Mouse (Mus musculus) midbrain, embryonic 12.5 days (tissue): ENCODE measurements around the gene Mapre3. TPM values are rescaled to one million over a fixed set of nuclear protein-coding genes. Genes with fewer than 3 reads are reported as not detected.

ENCODE experiments used
- ATAC-seq: fragments of 200-750 bp; cut with Nextera tagmentation; 2 replicates; pipeline ENCODE4 v1.8.0; 2017; ENCODE audit warnings: low read depth, moderate TSS enrichment, moderate library complexity; ENCODE audit not compliant: low FRiP score
- H3K27ac ChIP-seq: fragments of 300-500 bp; sonication (generic); replicated peaks from 2 replicates; pipeline ENCODE4 v1.5.1; 2016; ENCODE audit warnings: mild to moderate bottlenecking
- H3K27me3 ChIP-seq: fragments of 300-500 bp; sonication (generic); 2 replicates; pipeline ENCODE4 v1.6.1; 2016; ENCODE audit warnings: mild to moderate bottlenecking
- H3K36me3 ChIP-seq: fragments of 300-500 bp; sonication (generic); 2 replicates; pipeline ENCODE4 v1.6.1; 2016
- H3K4me1 ChIP-seq: fragments of 300-500 bp; sonication (generic); 2 replicates; pipeline ENCODE4 v1.6.1; 2016
- H3K4me2 ChIP-seq: fragments of 300-500 bp; sonication (generic); replicated peaks from 2 replicates; pipeline ENCODE4 v1.6.1; 2016; ENCODE audit warnings: mild to moderate bottlenecking, moderate library complexity
- H3K4me3 ChIP-seq: fragments of 300-500 bp; sonication (generic); 2 replicates; pipeline ENCODE4 v1.5.1; 2016; ENCODE audit warnings: mild to moderate bottlenecking
- H3K9ac ChIP-seq: fragments of 300-500 bp; sonication (generic); replicated peaks from 2 replicates; pipeline ENCODE4 v1.6.1; 2016; ENCODE audit warnings: mild to moderate bottlenecking, moderate library complexity
- H3K9me3 ChIP-seq: fragments of 300-500 bp; sonication (generic); 2 replicates; pipeline ENCODE4 v1.6.1; 2016; ENCODE audit warnings: mild to moderate bottlenecking
- whole genome bisulfite sequencing: fragments of 180-500 bp; shearing (Covaris S2); methylation state at CpG from one replicate; pipeline ENCODE4 v1.1.7; 2016; 5-methylcytosine and 5-hydroxymethylcytosine counted together
- polyA plus RNA-seq: library from polyadenylated mRNA; unstranded; fragments of >200 nt; fragmentation: Nextera tagmentation; extraction: Ambion mirVana; gene quantifications from 2 replicates; pipeline ENCODE4 v1.2.1, GENCODE M21; 2016

Gene Mapre3
- polyA plus RNA-seq, 1 experiment from 2014 or later = 77.7 TPM

DNA sequence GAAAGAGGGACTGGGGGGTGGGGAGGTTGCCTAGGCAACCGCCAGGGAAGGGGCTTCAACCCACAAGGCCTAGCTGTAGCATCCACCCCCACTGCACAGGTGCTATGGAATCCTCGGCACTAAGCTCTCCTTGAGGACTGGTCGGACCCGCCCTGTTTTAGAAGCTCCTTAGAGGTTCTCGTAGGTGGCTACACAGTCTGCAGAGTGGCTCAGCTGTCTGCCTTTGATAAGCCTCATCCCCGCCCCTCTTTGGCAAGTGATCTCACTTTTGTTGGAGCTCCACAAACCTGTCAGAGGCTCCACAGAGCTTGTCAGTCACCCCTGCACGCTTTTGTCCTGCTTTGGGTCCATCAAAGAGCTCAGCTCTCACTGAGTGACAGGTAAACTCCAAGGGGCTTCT lies 17.0 kb upstream of the Mapre3 start:
- Histone ChIP-seq H3K27me3 (no peaks in the 10 kb centered on the region), H3K4me3 (no peak overlapping the region), H3K27ac (0 out of 2 replicates have a peak overlapping the region, but pooled peaks have one; percentile 22), H3K4me2 (no peak overlapping the region), H3K9me3 (no peaks in the 10 kb centered on the region), H3K4me1 (peaks cover 16% of the 10 kb centered on the region), H3K9ac (no peak overlapping the region), H3K36me3 (peaks cover 73% of the 10 kb centered on the region)
- peak; percentile 25; the same call in 1 of the 2 replicates for ATAC-seq
- 49% methylated on average over 7 of the region's 7 CpGs for WGBS

DNA sequence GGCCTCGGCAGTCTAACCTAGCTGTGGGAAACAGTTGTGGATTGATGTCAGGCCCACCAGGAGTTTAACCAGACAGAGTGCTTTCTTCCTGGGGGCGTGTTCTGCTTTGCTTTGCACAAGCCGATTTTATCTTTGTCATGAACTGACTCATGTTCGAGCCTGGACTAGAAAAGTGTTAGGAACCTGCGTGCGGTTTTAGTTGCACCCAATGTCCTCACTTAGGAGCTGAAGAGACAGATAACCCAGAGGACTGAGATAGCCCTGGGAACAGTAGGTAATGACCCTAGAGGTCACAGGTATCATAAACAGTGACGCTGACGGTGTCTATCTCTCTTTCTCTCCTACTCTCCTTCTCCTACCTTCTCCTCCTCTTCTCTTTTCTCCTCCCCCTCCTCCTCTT lies 16.5 kb upstream of the Mapre3 start:
- H3K4me1 ChIP-seq = peaks cover 16% of the 10 kb centered on the region
- no peak for ATAC-seq
- H3K36me3 ChIP-seq = peaks cover 68% of the 10 kb centered on the region

DNA sequence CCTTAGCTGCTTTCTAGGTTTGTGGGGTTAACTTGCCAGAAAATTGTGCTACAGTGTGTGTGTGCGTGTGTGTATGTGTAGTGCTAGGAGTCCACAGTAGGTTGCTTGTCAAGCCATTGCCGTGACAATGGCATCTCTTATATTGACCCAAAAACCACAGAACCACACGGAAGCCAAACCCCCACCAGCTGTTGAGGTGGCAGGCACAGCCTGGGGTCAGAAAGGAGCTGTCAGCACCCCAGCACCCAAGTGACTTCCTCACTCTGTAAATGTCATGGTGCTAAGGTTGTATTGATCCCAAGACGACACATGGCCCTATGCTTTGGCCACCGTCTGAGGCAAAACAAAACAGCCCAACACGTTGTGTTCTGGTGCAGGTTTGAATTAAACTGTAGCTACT lies 15.5 kb upstream of the Mapre3 start:
- WGBS = 88% methylated on average over 6 of the region's 6 CpGs
- peaks cover 58% of the 10 kb centered on the region for H3K36me3 ChIP-seq
- no peaks in the 10 kb centered on the region for H3K9me3 ChIP-seq
- H3K4me1 ChIP-seq = peaks cover 16% of the 10 kb centered on the region
- no peaks in the 10 kb centered on the region for H3K27me3 ChIP-seq
- no peak overlapping the region for H3K4me3 ChIP-seq
- no peak for ATAC-seq
- H3K4me2 ChIP-seq = no peak overlapping the region
- H3K27ac ChIP-seq = no peak overlapping the region
- no peak overlapping the region for H3K9ac ChIP-seq

More for the DNA sequence above, 16.5 kb upstream of the Mapre3 start:
- Histone ChIP-seq H3K4me2 (no peak overlapping the region), H3K9me3 (no peaks in the 10 kb centered on the region), H3K9ac (no peak overlapping the region), H3K4me3 (no peak overlapping the region), H3K27me3 (no peaks in the 10 kb centered on the region), H3K27ac (0 out of 2 replicates have a peak overlapping the region, but pooled peaks have one; percentile 22)
- WGBS = 80% methylated on average over 8 of the region's 8 CpGs

DNA sequence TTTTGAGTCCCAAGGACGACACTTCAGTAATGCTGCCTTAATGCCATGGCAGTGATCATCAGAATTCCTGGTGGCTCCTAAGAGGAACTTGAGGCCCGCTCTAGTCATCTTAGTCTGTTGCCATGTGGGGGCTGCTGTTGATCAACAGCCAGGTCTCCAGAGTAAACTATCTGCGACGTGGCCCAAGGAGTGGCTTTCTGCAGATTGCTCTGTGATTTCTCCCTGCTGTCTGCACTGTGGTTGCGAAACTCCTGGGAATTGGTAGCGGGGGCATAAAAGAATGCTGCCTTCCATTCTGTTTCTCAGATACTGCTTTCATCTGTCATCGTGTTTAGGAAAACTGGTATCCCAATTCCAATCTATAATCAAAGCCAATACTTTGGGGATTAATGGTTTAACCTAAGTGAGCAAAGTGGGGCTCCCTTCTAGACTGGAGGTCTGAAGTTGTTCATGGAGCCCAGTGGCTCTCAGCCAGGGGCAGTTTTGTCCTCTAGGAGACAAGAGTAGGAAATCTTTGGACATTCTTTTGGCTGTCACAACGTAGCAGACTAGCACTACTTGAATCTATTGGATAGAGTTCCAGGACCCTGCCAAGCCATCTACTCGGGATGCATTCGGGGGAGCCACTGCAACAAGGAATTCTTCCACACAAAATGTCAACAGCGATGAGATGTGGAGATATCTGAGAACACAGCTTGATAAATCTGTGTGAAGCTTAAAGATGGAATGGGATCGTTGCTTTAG lies 11.5 kb upstream of the Mapre3 start:
- Histone ChIP-seq H3K4me2 (no peak overlapping the region), H3K9ac (no peak overlapping the region), H3K27me3 (no peaks in the 10 kb centered on the region), H3K4me3 (no peak overlapping the region), H3K4me1 (no peaks in the 10 kb centered on the region), H3K27ac (no peak overlapping the region), H3K36me3 (peaks cover 21% of the 10 kb centered on the region), H3K9me3 (no peaks in the 10 kb centered on the region)
- no peak for ATAC-seq
- WGBS = 85% methylated on average over 12 of the region's 12 CpGs

DNA sequence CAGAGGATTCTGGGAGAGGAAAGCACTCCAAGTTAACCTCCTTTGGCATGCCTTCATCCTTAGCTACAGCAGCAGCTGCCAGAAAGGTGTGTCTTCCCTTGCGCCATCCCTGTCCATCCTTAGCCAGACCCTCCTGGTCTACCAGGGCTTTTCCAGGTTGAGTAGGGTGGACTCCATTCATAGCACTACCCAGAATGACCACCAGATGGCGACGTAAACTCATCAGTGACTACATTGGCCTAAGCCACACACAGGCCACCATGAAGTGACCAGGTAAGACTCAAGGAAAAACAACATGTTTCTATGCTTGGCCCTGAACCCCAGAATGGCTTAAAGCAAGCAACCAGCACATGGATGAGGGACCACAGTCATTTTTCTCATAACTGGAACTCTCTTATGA lies 8.3 kb upstream of the Mapre3 start:
- Histone ChIP-seq H3K4me3 (no peak overlapping the region), H3K27me3 (no peaks in the 10 kb centered on the region), H3K9me3 (no peaks in the 10 kb centered on the region), H3K4me2 (no peak overlapping the region), H3K36me3 (no peaks in the 10 kb centered on the region), H3K27ac (no peak overlapping the region), H3K9ac (no peak overlapping the region), H3K4me1 (no peaks in the 10 kb centered on the region)
- WGBS = 15% methylated on average over 3 of the region's 3 CpGs
- peak; percentile 86 for ATAC-seq

DNA sequence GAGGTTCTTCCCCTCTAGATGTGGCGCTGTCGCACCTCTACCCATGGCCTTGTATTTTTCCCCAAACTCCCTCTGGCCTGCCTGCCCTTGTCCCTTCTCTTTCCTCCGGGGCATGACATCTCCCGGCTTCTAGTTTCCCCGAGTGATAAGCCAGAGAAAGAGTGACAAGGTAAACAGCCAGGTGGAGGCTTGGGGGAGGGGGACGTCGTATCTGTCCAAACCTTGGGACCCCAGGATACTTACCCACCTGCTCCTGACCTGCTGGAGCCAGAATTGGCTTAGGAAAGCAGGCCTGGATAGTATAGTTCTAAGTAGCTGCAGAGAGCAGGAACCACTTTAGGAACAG lies 652 bp downstream of the Mapre3 start:
- H3K9ac ChIP-seq = peak overlapping the region; percentile 86
- H3K36me3 ChIP-seq = 0 out of 2 replicates have a peak, but pooled peaks cover 3% of the 10 kb centered on the region
- WGBS = 2% methylated on average over 7 of the region's 7 CpGs
- H3K4me2 ChIP-seq = peak overlapping the region; percentile 81
- peak overlapping the region; percentile 79 for H3K4me3 ChIP-seq
- ATAC-seq = 0 out of 2 replicates have a peak, but pooled peaks have one; percentile 3
- no peaks in the 10 kb centered on the region for H3K9me3 ChIP-seq
- H3K4me1 ChIP-seq = peaks cover 37% of the 10 kb centered on the region
- H3K27ac ChIP-seq = peak overlapping the region; percentile 93
- H3K27me3 ChIP-seq = 0 out of 2 replicates have a peak, but pooled peaks cover 6% of the 10 kb centered on the region

DNA sequence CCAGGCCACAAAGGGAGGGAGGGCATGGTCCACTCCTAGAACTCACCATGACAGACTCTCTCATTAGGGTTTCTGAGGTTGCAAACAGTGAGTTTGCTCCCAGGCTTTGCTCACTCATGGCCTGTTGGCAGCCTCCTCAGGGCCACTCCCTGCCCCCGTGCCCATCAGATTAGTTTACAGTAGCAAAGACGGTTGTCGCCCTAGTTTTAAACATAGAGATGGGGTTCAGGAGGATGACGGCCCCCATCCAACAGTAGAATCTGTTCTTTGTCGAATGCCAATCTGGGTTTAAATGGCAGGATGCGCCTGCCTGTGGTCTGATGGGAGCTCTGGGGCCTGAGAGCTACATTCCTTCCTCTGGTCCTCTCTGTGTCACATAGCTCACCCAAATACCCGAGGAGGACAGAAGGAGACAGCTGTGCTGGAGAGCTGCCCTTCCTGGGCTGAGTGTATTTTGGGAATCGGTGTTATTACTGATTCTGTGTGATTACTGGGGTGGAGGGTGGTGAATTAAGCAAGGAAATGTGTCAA lies 1.9 kb downstream of the Mapre3 start:
- WGBS = 71% methylated on average over 8 of the region's 8 CpGs
- Histone ChIP-seq H3K27me3 (0 out of 2 replicates have a peak, but pooled peaks cover 6% of the 10 kb centered on the region), H3K4me2 (peak overlapping the region; percentile 81), H3K9ac (peak overlapping the region; percentile 37), H3K9me3 (no peaks in the 10 kb centered on the region), H3K4me1 (peaks cover 37% of the 10 kb centered on the region), H3K27ac (no peak overlapping the region; the same call in 1 of the 2 replicates), H3K36me3 (0 out of 2 replicates have a peak, but pooled peaks cover 3% of the 10 kb centered on the region), H3K4me3 (peak overlapping the region; percentile 22)
- no peak for ATAC-seq

DNA sequence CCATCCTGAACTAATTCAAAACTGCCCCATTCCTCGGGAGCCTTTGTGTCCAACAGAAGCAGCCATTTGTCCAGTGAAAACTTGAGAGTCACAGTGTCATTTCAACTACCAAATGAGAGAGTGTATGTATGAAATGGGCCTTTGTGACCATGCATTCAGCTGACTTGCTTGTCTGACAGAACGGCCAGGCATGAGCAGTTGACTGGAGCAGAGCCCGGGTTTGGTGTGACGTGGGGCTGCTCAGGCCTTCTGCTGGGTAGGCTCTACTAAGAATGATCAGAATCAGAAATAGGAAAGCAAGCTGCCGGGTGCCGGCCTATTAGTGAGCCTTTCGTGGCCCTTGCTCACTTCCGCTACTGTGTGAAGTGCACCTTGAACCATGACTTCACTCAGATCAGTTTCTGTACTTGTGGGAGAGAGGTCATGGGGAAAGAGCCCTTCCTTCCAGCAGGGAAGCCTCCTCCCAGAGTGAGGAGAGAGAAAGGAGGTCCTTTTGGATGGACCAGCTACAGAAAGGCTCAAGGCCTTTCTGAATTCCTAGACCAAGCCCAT lies 4.4 kb downstream of the Mapre3 start:
- no peaks in the 10 kb centered on the region for H3K27me3 ChIP-seq
- no peak overlapping the region for H3K27ac ChIP-seq
- peaks cover 35% of the 10 kb centered on the region for H3K4me1 ChIP-seq
- no peak overlapping the region for H3K9ac ChIP-seq
- no peaks in the 10 kb centered on the region for H3K9me3 ChIP-seq
- H3K4me3 ChIP-seq = no peak overlapping the region
- ATAC-seq = no peak
- WGBS = 90% methylated on average over 8 of the region's 8 CpGs
- 0 out of 2 replicates have a peak, but pooled peaks cover 3% of the 10 kb centered on the region for H3K36me3 ChIP-seq
- no peak overlapping the region for H3K4me2 ChIP-seq

DNA sequence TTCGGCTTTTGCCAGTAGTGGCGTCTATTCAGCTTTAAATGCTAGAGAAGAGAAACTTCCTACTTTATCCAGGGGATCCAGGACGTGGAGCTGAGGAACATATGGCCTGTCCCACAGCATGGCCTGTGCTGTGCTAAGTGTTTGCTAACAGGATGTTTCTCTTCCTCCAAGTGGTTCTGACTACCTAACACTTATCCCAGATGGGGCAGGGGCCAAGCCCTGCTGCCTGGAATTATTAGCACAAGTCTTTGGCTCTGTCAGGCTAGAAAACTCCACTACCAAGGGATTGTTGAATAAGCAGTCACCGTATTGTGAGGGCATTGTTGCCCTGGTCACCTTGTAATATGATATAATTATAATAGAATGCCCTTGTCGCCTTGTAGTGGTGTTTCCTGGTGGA lies 8.2 kb downstream of the Mapre3 start:
- Histone ChIP-seq H3K27me3 (no peaks in the 10 kb centered on the region), H3K4me2 (no peak overlapping the region), H3K9me3 (no peaks in the 10 kb centered on the region), H3K36me3 (0 out of 2 replicates have a peak, but pooled peaks cover 3% of the 10 kb centered on the region), H3K27ac (no peak overlapping the region), H3K9ac (no peak overlapping the region), H3K4me3 (no peak overlapping the region), H3K4me1 (peaks cover 28% of the 10 kb centered on the region)
- no peak for ATAC-seq
- WGBS = 90% methylated on average over 5 of the region's 5 CpGs

DNA sequence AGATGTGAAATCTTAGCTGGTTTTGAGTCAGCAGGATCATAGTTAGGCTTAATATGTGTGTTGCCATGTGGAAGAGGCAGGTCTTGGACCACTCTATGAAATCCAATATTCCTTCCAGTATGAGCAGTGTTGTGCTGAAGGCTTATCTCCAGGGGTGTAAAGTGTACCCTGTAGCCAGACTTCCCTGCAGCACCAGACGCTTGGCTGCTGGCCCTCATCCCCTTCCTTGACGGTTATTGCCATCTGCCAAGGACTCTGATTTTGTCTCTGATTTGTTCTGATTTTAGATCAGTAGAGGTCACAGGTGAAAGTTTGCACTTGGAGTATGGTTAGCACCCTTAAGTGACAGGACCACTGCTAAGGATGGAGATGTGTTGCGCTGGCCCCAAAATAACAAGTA lies 8.7 kb downstream of the Mapre3 start:
- Histone ChIP-seq H3K9me3 (no peaks in the 10 kb centered on the region), H3K4me3 (no peak overlapping the region), H3K4me1 (peaks cover 28% of the 10 kb centered on the region), H3K4me2 (no peak overlapping the region), H3K27me3 (no peaks in the 10 kb centered on the region), H3K36me3 (no peaks in the 10 kb centered on the region), H3K9ac (no peak overlapping the region), H3K27ac (no peak overlapping the region)
- no peak for ATAC-seq
- WGBS = 94% methylated on average over 3 of the region's 3 CpGs

DNA sequence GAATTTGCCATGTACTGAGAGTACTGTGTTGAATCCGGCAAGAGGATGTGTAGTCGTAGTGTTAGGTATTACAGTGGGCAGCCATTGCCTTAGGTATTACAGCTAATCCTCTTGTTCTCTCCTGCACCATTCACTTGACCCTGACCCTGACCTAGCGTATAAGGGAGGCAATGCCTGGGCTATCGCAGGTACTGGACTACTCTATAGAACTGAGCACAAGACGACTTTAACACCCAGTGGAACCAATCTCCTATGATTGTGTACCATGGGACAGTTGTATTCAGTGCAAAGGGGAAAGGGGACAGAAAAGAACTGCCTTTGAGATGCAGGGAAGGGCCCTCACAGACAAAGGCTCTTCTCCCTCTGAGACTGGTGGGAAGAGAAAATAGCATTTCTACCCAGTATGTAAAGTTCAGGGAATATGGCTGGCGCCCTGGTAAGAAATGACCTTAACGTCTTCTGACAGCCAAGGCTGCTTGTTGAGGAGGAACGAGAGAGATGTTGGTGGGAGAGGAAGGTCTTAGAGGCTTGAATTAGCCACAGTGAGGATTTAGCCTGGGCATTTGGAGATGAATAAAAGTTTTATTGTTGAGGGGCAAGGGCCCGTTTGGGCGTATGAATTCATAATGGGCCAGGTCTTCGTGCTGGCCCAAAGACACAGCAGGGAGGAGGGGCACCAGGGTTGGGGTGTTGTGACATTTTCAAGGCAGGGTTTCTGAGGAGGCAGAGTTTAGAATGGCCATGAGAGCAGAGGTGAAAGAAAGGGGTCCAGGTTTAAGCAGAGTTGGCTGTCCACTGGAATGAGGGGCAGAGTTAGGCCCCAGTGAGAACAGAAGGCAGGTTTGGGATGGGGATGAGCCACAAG lies 9.9 kb downstream of the Mapre3 start:
- Histone ChIP-seq H3K27me3 (no peaks in the 10 kb centered on the region), H3K4me1 (peaks cover 23% of the 10 kb centered on the region), H3K4me2 (0 out of 2 replicates have a peak overlapping the region, but pooled peaks have one; percentile 4), H3K9me3 (no peaks in the 10 kb centered on the region), H3K27ac (peak overlapping the region; percentile 70), H3K4me3 (no peak overlapping the region), H3K9ac (no peak overlapping the region), H3K36me3 (no peaks in the 10 kb centered on the region)
- ATAC-seq = peak; percentile 70
- WGBS = 33% methylated on average over 11 of the region's 11 CpGs
